Mouse (Mus musculus) right cerebral cortex, adult 18-20 months (tissue): ENCODE results near the gene Cabin1.
"Not testable (repeated sequence)": the region's sequence is repeated elsewhere in the genome, so short reads cannot be mapped to it uniquely, and the experiment has no call there.

Source experiments
- DNase-seq: peaks from one replicate; pipeline ENCODE4 v3.0.0; 2022; ENCODE audit warnings: mixed read lengths

Gene Cabin1

DNA sequence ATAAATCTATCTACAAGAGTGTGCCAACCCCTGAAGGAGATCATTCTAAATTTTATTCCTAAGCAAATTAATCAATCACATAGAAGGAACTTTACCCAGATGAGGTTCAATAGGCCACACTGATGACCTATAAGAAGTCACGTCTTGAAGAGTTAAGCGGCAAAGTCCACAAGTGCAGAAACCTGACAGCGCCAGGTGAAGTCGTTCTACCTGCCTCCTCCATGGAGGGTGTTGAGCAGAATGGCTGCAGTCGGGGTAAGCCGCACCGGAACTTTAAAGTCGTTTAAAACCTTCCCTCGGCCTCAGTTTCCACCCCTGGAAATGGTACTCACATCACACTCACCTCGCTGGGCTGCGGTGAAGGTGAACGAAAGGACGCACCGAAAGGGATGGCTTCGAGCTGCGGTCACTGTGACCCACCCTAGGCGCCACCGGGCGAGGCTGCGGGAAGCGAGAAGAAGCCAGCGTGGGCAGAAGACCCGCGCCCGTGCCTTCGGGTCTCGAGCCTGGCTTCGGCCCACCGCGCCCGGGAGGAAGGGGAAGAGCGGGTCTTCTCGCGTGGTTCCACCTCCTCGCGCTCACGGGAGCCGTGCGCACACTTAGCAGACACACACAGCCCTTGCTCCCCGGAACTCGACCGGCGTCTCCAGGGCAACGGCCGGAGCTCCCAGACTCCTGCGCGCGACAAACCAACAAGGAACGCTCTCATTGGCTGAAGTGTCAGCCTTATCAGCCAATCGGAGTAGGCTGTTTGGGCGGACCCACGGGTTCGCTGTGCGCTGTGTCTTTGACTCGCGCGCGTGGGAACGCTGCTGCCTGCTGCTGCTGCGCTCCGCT, at the start of gene Cabin1:
Gene Cabin1 (minus strand): TSS at position 660 of the 837 bp plus-strand sequence.
- DNase-seq = peak; percentile 98

DNA sequence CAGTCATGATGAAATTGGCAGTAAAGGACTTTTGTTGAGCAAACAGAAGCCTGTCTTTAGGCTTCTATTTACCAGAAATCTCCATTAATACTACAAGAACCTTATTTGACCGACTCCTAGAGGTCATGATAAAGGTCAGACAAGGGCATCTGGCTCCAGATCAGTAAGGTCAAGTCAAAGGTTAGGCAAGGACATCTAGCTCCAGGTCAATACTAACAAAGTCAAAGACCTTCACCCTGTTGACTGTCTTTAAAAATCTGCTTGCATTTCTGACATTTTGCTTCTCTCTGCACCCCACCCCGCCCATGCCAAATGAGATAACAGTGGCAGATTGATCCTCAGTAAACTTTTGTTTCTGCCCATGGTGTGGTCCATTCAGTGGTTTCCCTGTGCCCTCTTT, 40.1 kb upstream of the Cabin1 start:
- no peak for DNase-seq

DNA sequence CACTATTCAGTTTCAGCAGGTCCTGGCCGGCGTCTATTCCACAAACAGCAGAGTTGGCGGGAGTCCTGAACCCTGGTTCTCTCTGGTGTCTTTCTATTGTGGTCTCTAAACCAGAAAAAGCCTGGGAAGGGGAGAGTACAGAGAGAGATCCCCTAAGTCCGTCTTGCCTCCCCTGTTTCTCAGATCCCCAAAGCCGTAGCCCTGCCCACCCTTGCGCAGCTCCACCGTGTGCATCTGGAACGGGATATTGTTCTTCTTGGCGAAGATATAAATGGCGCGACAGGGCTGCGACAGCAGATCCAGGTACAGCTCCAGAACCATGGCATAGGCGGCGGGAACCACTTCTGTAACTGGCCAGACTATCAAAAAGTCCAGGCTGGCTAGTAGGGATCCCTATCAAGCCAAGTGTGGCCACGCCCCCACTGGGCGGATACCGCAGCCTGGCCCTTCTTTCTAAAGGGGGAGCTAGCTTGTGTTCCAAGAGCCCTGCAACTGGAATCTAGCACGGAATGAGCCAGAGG, 34.1 kb upstream of the Cabin1 start, which contains the start of gene Gstt1:
Gene Gstt1 (minus strand): TSS at position 409 of the 521 bp plus-strand sequence.
- DNase-seq = peak; percentile 20

DNA sequence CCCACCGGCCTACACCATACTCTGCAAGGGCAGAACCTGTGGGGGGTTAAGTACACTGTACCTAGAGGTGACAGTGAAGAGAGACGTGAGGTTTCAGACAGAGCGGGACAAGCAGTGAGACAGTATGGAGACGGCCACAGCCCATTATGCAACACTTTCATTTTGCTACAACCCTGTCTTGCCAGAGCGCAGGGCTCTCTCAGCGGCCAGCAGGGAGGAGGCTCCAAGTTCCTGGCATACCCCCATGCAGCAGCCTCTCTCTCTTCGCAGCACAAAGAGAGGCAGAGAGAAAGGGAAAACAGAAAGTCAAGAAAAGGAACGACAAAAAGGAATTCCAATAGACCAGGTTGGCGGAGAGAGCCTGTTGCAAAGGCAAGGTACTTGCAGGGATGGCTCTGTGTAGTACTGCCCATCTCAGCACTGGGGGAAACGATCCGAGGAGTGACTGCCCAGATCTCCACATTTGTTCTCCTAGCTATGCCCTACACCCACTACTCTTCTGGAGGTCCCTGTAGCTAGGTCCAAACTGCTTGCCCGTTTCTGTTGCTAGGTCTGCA, 33.6 kb upstream of the Cabin1 start:
- peak; percentile 54 for DNase-seq

DNA sequence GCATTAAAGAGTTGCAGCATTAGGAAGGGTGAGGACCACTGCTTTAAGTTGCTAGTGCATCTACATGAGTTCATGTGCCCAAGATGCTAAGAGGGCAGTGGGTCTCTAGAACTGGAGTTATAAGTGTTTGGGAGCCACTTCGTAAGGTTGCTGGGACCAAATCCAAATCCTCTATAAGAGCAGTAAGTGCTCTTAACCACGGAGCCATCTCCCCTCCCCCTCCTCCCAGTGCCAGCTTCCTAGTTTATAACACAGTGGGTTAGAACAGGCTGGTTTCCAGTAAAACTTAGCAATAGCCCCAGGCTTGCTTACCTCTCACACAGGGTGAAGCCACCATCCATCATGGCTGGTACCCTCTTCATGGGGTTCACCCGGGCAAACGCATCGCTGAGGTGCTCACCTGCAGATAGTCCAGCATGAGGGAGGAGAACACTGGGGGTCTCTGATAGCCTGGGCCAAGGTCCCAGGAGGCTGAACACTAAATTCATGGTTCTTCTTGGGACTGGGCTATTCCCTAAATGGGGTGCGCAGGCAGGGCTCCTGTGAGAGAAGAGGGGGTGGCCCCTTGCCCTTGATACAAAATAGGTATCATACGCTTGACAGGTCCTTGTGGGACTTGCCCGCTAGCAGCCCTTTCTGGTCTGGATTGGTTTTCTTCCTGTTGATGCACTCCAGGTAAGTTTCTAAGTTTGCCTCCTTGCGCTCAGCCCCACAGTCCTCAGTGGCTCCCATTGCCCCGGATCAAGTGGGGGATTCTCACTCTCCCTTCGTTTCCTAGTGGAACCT, 32.8 kb upstream of the Cabin1 start:
- no peak for DNase-seq

DNA sequence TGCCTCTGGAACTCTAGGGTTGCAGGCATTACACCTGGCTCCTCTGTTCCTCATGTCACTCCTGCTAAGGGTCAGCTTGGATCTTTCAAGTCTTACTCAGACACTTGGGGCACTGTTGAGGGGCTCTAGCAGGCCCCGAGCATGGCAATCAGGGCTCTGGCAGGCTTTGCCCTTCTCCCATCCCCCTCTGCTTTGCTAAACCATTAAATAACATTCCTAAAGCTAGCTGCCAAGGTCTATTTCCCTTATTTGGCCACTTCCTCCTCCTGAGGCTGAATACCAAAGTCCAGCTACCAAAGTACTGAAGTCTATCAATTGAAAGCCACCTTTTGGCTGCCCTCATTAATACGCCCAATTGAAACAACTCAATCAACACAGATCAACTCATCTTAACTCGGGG, 30.7 kb upstream of the Cabin1 start:
- no peak for DNase-seq

DNA sequence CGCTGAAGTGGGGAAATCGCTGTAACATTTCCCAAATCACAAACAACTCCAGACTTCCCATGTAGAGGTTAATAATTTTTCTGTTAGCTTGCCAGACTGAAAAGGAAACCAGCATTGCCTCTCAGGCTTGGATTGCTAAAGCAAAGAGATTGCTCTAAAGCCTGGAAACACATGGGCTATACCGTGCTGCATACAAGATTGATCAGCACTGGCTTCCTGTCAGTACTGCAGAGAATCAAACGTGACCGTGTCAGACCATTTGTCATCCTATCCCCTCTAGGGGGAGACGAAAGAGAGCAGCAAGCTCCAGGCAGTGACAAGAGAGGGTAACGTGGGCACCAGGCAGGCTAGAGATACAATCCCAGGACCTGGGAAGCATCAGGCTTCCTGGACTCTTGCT, 26.6 kb upstream of the Cabin1 start:
- DNase-seq = no peak

DNA sequence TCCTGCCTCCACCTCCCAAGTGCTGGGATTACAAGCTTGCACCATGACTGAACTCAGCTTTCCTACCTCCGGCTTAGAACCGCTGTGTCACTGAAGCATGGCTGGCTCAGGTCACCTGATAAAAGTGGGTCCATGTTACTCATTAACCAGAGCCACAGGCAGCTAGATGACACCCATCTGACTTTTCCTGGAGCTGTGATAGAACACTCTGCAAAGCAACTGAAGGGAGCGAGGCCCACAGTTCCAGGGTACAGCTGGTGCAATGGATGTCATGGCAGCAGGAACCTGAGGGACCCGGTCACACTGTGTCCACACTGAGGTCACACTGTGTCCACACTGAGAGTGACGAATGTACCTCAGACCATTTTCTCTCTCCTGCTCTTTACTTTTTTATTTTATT, 25.7 kb upstream of the Cabin1 start:
- no peak for DNase-seq

DNA sequence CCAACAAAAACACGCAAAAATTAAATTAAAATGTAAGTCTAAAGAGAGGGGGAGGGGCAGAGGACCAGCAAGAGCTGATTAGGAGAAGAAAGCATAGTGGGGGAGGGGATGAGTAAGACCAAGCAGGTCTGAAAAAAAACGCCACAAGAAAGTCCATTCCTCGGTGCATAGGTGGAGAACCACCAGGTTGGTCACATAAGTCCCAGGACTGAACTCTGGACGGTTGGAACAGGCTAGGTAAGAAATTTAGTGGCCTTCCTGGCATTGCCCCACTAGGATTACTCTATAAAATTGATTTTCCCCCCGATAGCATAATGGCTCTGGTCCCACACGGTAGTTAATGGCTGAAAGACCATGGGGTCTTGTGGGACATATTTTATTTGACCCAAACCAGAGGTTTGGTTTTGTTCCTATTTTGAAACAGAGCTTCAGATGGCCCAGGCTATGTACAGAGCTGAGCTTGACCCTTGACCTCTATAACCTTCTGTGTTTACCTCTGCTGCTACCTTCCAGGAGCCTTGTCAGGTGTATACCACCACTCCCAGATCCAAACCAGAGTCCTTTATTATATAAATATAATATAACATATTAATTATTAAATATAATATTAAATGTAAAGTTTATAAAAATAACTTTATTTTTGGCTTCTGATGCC, 25.1 kb upstream of the Cabin1 start:
- no peak for DNase-seq

DNA sequence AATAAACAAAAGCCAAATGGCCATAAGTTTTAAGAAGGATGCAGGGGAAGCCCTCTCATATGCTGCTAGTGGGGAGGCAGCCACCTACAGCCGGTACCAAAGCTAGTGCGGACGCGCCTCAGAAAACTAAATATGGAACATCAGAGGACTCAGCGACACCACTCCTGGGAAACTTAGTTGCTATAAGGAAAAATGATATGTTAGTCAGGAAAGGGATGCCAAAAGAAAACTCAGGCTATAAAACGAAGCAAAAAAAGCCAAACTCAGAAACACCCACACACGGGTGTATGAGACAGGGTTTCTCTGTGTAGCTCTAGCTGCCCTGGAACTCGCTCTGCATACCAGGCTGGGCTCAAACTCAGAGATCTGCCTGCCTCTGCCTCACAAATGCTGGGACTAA, 24.1 kb upstream of the Cabin1 start:
- peak; percentile 39 for DNase-seq

DNA sequence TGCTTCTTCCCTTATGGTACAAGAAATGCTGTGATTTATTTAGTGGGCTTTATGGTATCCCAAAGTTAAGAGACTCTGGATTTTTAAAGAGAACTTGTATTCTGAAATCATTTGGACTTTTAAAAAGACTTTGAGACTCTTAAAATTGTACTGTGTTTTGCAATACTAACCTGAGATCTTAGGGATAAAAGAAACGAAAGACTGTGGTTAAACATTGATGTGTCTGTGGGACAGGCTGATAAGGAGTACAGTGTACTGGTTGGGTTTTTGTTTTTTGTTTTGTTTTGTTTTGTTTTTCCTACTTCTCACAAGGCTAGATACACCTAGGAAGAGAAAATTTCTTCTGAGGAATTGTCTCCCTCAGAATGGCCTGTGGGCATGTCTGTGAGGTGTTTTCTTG, 21.3 kb upstream of the Cabin1 start:
- DNase-seq = no peak

DNA sequence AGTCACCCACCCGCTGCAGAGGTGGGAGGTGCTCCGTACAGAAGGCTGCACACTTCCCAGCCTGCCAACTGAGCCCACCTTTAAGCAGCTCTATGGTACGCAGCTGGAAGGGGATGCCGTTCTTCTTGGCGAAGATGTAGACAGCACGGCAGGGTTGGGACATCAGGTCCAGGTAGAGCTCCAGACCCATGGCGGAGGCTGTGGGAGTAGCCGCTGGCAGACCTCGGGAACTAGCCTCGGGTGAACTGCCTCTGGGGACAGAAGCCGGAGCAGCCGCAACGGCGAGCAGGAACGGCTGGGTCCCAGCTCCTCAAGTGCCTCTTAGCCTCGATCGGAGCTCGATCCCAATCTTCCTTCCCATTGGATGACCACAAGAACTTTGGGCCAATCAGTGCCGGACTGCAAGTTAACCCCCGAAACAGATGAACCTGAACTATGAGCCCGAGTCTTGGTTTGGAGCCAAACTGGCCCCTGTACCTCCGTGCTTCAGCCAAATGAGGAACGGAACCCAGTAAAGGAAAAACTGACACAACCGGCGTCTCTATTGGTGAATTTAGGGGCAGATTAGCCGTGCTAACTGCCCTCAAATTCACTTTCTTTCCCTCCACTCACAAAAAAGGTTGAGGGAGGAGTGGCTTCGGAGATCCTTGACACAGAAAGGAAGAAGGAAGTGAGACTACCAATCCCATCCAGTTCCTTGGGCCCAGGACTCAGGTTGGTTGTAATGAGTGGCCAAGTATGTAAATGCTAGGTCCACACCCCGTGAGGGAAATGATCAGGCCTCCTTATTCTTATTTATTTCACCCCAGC, 16.8 kb upstream of the Cabin1 start, which contains the start of the genes Gm20441 and Gstt3:
Gene Gm20441 (minus strand): TSS at position 186 of the 810 bp plus-strand sequence.
Gene Gstt3 (minus strand): TSS at position 646 of the 810 bp plus-strand sequence.
- DNase-seq = peak; percentile 10

DNA sequence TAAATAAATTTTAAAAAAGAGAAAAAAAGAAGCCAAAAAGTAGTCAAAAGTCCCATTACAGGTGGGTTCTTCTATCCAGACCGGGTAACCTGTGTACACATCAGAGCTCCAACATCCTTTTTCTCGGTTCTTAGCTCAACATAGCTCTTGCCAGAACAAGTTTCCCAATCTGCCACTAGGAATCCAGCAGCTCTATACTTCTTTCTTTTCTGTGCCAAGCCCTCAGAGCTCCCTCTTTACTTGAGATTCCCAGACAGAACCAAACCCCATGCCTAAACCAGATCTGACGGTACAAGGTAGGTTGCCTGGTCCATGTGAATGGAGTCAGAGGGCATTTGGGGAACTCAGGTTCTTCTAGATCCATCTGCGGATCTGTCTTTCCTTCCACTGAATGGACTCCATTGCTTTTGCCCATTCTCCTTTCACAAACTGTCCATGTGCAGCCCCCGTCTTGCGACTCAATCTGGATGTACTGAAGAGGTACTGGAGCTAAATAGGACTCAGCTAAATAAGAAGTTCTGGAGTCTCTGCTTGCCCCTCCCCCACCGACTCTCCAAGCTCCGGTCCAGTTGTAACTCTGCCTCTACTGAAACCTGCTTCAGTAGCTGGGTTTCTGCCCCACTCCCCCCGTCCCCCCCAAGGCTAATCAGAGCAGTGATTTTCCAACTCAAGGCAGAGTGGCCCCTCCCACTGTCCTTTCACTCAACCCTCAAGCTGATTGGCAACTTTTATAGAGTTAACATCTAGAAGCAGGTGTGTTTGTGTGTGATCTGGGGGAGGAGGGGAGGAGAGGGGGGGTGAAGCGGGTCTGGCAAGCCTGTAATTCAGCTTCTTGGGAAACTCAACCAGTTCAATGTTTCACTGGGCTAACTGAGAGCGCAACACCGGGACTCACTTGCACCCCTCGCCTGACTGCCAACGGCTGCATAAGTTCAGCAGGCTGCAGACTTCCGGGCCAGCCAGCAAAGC, 15.3 kb upstream of the Cabin1 start:
- no peak for DNase-seq

DNA sequence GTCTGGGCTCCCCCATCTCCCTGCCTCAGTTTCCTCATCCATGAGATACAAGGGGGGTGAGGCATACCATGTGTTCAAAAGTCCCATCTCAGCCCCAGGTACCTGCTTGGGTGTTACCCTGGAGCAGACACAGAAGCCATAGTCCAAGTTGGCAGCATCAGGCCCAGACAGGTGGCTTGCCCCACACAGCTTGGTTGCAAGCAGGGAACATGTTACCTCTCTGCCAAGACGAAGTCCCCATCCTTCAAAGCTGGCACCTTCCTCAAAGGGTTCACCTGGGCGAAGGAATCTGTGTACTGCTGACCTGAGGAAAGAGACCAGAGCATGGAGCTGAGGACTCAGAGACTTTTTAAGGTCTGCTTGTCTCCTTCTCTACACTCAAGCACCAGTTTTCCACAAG, 13.7 kb upstream of the Cabin1 start:
- DNase-seq = no peak

DNA sequence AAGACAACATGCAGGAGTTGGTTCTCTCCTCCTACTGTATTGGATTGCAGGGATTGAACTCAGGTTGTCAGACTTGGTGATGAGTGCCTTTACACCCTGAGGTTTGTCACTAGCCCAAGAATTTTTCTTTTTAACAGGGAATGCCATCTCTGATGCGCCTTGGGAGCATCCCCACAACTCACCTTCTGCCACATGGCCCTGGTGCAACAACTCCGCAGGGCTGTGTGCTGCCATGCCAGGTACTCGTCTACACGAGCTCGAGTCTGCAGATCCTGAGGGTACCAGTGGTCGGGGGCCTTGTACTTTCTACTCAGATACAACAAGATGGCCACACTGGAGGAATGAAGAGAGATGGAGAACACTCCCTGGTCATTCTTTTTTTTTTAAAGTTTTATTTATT, 12.4 kb upstream of the Cabin1 start:
- no peak for DNase-seq

DNA sequence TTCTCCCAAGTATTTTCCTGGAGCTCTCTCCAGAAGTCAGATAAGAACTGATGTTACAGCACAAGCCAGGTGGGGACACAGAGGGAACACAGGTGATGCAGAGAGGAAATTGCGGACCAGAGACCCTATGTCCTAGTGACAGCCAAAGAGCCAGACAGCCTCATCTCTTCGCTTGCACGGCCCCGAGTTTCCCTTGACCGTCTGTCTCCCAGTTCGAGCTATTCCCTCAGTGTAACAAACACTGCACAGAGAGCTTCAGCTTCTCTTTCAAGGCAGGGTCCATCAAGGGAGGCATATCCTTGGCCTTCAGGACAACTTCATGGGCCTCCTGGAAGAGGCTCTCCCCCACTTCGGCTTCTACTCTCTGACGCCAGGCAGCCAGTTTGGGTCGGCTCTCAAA, 10.4 kb upstream of the Cabin1 start:
- no peak for DNase-seq

DNA sequence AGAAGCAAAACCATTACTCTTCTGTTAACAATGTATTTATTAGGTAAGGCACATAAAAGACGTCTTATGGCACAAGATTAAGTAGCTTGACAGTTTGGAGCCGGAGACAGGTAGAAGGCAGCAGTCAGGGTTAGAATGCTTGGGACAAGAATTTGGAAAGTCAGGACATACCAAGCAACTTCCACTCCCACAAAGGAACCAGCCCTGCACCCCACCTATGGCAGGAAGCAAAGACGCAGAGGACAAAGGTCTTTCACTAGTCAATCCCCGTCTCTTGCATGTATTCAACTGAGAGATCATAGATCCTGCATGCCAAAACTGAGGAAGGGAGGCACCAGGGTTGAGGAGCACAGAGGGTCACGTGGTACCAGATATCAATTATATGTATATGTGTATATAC, 10.0 kb upstream of the Cabin1 start:
- DNase-seq = no peak

DNA sequence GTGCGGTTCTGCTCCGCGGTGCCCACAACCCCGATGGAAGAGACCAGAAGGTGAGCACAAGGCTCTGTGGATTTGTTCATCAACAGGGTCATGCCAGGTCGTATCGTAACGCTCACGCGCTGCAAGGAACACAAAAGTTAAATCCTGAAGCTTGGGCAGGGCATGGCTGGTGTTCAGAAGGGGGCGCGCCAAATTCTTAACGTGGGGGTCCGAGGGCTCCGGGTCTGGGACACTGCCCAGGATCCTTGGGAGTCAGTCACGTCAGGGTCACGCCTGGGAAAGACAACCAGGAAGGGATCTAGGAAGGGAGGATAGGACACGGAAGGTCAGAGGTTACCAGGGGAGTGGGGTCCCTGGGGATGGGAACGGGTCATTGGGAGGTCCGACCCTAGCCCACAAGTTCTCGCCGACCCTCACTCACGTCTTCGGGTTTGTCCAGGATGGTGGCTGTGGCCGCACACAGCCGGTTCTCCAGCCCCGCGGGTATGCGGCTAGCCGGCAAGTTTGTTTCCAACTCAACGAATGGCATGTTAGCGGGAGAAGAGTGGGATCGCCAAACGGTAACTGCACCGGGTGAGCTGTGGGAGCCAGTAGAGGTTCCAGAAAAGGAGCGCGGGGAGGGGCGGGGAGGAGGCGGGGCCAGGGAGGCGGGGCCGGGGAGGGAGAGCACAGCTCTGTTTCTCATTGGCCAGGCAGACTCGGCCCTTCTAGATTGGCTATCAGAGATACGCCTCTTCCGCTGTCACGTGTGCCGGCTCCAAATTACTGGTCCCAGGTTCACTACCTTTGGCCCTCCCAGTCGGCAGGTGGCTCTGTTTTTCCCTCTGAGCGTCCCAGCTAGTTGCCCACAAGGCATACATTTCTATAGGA, 8.9 kb upstream of the Cabin1 start, which contains the start of gene Ddt:
Gene Ddt (minus strand): TSS at position 620 of the 870 bp plus-strand sequence.
- DNase-seq = peak; percentile 91

DNA sequence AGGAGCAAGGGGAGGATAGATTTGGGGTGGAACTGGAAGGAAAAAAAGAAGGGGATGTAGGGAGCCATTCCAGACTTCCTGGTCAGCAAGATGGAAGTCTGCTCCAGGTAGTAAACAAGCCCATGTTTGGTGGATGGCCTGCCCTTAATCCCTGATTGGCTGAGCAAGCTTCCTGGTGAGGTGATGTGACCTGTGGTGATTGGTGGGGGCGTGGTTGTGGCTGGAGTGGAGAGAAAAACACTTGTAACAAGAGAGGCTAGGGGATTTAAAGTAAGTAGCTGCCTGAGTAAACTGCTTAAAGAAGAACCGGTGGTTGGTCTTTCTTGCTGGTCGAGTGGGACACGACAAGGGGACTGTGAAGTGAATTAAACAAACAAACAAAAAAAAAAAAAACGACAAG, 3.6 kb upstream of the Cabin1 start:
- DNase-seq = not testable (repeated sequence)
